Mouse (Mus musculus) stomach, embryonic 15.5 days (tissue): ENCODE data around the gene Terb2. TPM values are rescaled to one million over a fixed set of nuclear protein-coding genes. Genes with fewer than 3 reads are reported as not detected.

Experiments used
- ATAC-seq: fragments of 200-750 bp; cut with Nextera tagmentation; 2 replicates; pipeline ENCODE4 v1.8.0; 2017; ENCODE audit warnings: low read depth, moderate number of reproducible peaks, moderate TSS enrichment; ENCODE audit not compliant: insufficient read depth, low FRiP score
- H3K27ac ChIP-seq: fragments of 300-500 bp; sonication (generic); 2 replicates; pipeline ENCODE4 v1.5.1; 2015; ENCODE audit warnings: mild to moderate bottlenecking, inconsistent platforms
- H3K27me3 ChIP-seq: fragments of 300-500 bp; sonication (generic); replicated peaks from 2 replicates; pipeline ENCODE4 v1.6.1; 2015; ENCODE audit warnings: inconsistent platforms
- H3K36me3 ChIP-seq: fragments of 300-500 bp; sonication (generic); 2 replicates; pipeline ENCODE4 v1.6.1; 2015; ENCODE audit warnings: inconsistent platforms
- H3K4me1 ChIP-seq: fragments of 300-500 bp; sonication (generic); 2 replicates; pipeline ENCODE4 v1.6.1; 2015; ENCODE audit warnings: inconsistent platforms
- H3K4me2 ChIP-seq: fragments of 300-500 bp; sonication (generic); 2 replicates; pipeline ENCODE4 v1.6.1; 2015; ENCODE audit warnings: mild to moderate bottlenecking, inconsistent platforms
- H3K4me3 ChIP-seq: fragments of 300-500 bp; sonication (generic); replicated peaks from 2 replicates; pipeline ENCODE4 v1.5.1; 2015; ENCODE audit warnings: inconsistent platforms
- H3K9ac ChIP-seq: fragments of 300-500 bp; sonication (generic); 2 replicates; pipeline ENCODE4 v1.6.1; 2015; ENCODE audit warnings: inconsistent platforms
- H3K9me3 ChIP-seq: fragments of 300-500 bp; sonication (generic); 2 replicates; pipeline ENCODE4 v1.6.1; 2016; ENCODE audit warnings: inconsistent platforms
- WGBS: fragments of 180-500 bp; shearing (Covaris S2); methylation state at CpG from one replicate; pipeline ENCODE4 v1.1.7; 2015; 5-methylcytosine and 5-hydroxymethylcytosine counted together
- polyA plus RNA-seq: library from polyadenylated mRNA; unstranded; fragments of >200 nt; fragmentation: Nextera tagmentation; extraction: Ambion mirVana; gene quantifications from 2 replicates; pipeline ENCODE4 v1.2.1, GENCODE M21; 2015

The Terb2 gene
- polyA plus RNA-seq, 1 experiment from 2014 or later = not detected

DNA sequence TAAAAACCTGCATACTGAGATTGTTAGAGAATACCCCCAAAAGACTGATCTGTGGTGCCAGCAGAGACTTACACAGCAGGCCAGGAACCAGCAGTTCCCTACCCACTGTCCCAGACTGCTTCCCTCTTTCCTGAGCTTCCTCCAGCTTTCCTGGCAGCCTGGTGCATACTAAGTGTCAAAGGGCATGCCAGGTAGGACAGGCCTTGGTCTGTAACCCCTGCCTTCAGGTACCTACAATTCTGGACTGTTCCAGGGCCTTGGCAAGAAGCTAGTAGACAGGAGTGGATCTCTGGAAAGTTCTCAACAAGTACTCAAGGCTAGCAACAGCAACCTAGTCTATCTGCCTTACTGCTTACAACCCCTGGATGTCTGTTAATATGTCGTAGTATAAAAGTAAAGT lies 34.9 kb upstream of the Terb2 start:
- Histone ChIP-seq H3K9me3 (no peaks in the 10 kb centered on the region), H3K27me3 (no peaks in the 10 kb centered on the region), H3K36me3 (no peaks in the 10 kb centered on the region), H3K27ac (no peak overlapping the region), H3K4me3 (no peak overlapping the region), H3K9ac (no peak overlapping the region), H3K4me1 (peaks cover 16% of the 10 kb centered on the region; the same call in 1 of the 2 replicates), H3K4me2 (no peak overlapping the region)
- WGBS = 87% methylated on average over 1 of the region's 1 CpGs
- no peak for ATAC-seq

DNA sequence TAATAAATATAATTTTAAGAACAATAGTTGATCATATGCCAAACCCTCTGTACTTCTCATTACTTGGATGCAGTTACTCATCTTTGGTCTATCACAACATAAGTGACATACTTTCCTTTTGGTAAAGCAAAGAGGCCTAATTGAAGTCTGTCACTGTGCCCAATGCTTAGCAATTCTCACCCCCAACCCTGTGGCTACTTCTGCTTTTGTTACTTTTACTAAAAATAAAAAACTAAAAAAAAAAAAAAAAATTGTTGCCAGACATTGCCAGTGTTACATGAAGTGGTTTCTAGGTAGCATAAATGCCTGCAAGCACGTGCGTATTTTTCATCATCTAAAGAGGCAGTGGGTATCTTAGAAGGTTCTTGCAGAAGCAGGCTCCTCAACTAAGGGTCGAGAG lies 33.2 kb upstream of the Terb2 start:
- Histone ChIP-seq H3K9me3 (no peaks in the 10 kb centered on the region), H3K27ac (no peak overlapping the region), H3K4me3 (no peak overlapping the region), H3K4me2 (no peak overlapping the region), H3K36me3 (no peaks in the 10 kb centered on the region), H3K4me1 (0 out of 2 replicates have a peak, but pooled peaks cover 11% of the 10 kb centered on the region), H3K9ac (no peak overlapping the region), H3K27me3 (no peaks in the 10 kb centered on the region)
- no peak for ATAC-seq
- WGBS = 82% methylated on average over 3 of the region's 3 CpGs

DNA sequence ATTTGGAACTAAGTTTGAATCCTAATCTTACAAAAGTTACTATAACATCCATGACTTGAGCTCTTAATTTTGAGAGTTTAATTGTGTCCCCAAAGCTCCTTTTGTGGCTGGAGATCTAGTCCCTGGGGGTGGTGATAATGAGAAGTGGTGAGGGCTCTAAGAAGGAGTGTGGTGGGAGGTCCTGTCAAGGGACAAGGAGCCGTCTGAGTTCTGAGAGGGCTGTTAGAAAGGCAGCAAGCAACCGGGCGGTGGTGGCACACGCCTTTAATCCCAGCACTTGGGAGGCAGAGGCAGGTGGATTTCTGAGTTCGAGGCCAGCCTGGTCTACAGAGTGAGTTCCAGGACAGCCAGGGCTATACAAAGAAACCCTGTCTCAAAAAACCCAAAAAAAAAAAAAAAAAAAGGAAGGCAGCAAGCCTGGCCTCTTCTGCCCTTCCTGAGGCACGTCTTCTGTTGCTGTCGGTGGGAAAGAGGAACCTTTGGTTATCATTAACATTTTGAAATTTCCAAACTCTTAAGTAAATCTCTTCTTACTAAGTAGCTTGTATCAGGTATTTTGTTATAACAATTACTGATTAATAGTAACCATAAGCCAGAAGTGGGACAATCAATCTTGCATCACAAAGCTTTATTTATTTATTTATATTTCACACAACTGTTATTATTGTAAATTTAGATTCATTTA lies 32.2 kb upstream of the Terb2 start:
- H3K27ac ChIP-seq = no peak overlapping the region
- ATAC-seq = no peak
- H3K9ac ChIP-seq = no peak overlapping the region
- H3K9me3 ChIP-seq = no peaks in the 10 kb centered on the region
- H3K27me3 ChIP-seq = no peaks in the 10 kb centered on the region
- 85% methylated on average over 7 of the region's 7 CpGs for WGBS
- no peak overlapping the region for H3K4me2 ChIP-seq
- H3K36me3 ChIP-seq = no peaks in the 10 kb centered on the region
- peaks cover 9% of the 10 kb centered on the region; the same call in 1 of the 2 replicates for H3K4me1 ChIP-seq
- H3K4me3 ChIP-seq = no peak overlapping the region

DNA sequence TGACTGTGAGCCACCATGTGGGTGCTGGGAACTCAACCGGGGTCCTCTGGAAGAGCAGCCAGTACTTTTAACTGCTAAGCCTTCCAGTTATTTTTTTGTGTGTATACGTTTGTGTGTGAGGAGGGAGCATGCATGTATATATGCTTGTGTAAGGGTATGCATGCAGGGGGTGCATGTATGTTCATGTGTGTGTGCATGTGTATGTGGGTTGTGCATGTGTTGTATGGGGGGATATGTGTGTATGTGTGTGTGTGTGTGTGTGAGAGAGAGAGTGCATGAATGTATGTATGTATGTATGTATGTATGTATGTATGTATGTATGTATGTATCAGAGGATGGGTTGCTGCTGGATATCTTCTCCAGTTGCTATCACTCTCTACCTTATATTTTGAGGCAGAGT lies 31.6 kb upstream of the Terb2 start:
- ATAC-seq = no peak
- Histone ChIP-seq H3K27ac (no peak overlapping the region), H3K27me3 (no peaks in the 10 kb centered on the region), H3K9ac (no peak overlapping the region), H3K36me3 (no peaks in the 10 kb centered on the region), H3K4me2 (no peak overlapping the region), H3K4me1 (peaks cover 3% of the 10 kb centered on the region; the same call in 1 of the 2 replicates), H3K4me3 (no peak overlapping the region), H3K9me3 (no peaks in the 10 kb centered on the region)
- 93% methylated on average over 2 of the region's 2 CpGs for WGBS

DNA sequence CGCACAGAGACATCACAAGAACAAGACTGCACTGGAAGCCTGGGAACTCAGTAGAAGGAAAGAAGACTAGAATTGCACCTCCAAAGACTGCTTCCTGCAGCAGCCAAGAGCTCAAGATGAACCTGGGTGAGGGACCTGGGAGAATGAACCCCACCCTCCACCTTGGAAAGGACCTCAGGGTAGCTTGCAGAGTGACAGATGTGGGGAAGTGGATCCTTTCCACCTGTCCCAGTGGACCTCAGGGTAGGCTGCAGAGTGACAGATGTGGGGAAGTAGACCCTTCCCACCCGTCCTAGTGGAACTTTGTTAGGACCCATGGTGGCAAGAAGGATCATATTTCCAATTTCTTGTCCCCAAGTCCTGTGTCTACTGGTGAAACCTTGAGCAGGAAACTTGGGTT lies 30.8 kb upstream of the Terb2 start:
- Histone ChIP-seq H3K27me3 (no peaks in the 10 kb centered on the region), H3K9ac (no peak overlapping the region), H3K36me3 (no peaks in the 10 kb centered on the region), H3K4me1 (peaks cover 6% of the 10 kb centered on the region; the same call in 1 of the 2 replicates), H3K27ac (no peak overlapping the region), H3K4me2 (no peak overlapping the region), H3K9me3 (no peaks in the 10 kb centered on the region), H3K4me3 (no peak overlapping the region)
- WGBS = 76% methylated on average over 2 of the region's 2 CpGs
- no peak for ATAC-seq

DNA sequence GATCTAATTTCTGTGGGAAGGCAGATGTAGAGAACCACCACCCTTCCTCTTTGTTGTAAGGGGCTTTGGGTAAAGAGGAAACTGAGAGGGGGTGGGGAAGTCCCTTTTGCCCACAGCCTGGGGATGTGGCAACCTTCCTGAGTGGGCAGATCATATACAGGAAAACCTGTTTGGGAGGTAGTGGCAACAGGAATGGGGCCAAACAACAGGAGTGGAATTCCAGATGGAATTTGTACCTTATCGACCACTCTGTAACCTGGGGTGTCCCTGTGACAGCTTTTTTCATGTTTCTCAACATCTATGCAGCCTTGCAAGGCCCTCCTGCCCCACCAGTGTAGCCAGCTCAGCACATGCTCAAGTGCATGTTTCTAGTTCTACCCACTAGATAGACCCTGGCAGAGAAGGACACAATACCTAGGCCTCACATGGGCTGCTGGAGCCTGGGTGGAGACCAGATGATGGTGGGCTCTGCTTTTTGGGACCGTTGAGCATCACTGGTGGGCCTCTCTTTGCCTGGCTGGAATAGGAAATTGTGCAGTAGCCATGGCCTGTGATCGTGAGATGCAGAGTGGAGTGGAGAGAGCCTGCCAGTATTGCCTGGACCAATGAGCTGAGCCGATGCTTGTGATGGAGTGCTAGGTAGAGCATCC lies 29.9 kb upstream of the Terb2 start:
- Histone ChIP-seq H3K9me3 (no peaks in the 10 kb centered on the region), H3K27me3 (no peaks in the 10 kb centered on the region), H3K27ac (no peak overlapping the region), H3K4me3 (no peak overlapping the region), H3K9ac (no peak overlapping the region), H3K4me1 (peaks cover 6% of the 10 kb centered on the region; the same call in 1 of the 2 replicates), H3K4me2 (no peak overlapping the region), H3K36me3 (no peaks in the 10 kb centered on the region)
- WGBS = 82% methylated on average over 4 of the region's 4 CpGs
- no peak for ATAC-seq

DNA sequence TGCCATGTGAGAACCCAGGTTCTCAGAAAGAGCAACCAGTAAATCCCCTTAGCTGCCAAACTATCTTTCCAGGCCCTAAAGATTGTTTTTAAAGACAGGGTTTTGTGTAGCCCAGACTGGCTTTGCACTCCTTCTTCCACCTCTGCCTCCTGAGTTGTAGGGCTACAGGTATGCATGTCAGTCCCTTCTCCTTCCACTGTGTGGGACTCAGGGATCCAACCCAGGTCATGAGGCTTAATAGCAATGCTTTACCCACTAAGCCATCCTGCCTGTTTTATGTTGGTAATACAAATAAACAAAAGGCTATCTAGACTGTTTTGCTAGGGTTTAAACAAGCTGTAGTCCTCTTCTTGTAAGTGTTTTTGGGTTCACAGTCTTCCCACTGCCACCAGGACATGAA lies 28.5 kb upstream of the Terb2 start:
- H3K27me3 ChIP-seq = no peaks in the 10 kb centered on the region
- H3K36me3 ChIP-seq = no peaks in the 10 kb centered on the region
- no peak for ATAC-seq
- no peak overlapping the region for H3K4me2 ChIP-seq
- H3K4me3 ChIP-seq = no peak overlapping the region
- H3K4me1 ChIP-seq = peaks cover 6% of the 10 kb centered on the region; the same call in 1 of the 2 replicates
- peak overlapping the region; percentile 55; the same call in 1 of the 2 replicates for H3K27ac ChIP-seq
- no peak overlapping the region for H3K9ac ChIP-seq
- no peaks in the 10 kb centered on the region for H3K9me3 ChIP-seq

DNA sequence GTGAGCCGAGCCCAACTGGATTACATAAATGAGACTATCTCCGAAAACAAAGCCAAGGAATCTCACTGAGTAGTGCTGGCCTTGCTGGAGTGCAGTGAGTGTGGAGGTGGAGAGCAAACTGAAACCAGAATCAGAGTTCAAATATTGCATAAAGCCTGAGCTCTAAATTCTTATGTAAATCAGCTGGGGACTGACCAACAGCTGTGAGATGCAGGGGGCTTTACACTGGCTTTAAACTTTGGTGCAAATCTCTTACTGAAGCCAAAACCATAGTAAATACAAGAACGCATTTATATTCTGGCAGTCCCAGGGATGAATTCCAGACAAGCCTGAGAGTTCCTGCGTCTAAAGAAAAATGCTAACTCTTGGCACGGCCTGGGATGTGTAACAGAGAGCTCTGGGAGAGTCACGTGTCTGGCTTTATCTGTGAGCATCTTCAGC lies 27.7 kb upstream of the Terb2 start:
- 29% methylated on average over 6 of the region's 6 CpGs for WGBS

DNA sequence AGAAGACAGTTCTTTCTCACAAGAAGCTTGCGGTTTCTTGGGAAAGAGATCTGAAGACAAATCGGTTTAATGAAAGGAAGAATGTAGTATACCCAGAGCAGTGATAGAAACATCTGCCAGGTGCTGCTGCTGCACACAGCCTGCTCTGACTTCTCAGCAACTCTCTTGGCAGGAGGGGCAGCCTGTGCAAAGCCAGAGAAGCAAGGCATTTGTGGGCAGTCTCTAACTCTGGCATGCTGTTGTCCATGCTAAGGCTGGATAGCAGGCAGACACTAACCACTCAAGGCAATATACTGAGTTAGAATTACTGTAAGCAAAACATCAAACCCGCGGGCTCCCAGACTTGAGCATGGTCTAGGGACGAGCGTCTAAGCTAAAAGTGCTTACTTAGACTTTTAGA lies 26.4 kb upstream of the Terb2 start:
- H3K4me3 ChIP-seq = no peak overlapping the region
- ATAC-seq = no peak
- no peak overlapping the region for H3K9ac ChIP-seq
- H3K27ac ChIP-seq = 0 out of 2 replicates have a peak overlapping the region, but pooled peaks have one; percentile 9
- no peaks in the 10 kb centered on the region for H3K27me3 ChIP-seq
- no peaks in the 10 kb centered on the region for H3K9me3 ChIP-seq
- peaks cover 6% of the 10 kb centered on the region; the same call in 1 of the 2 replicates for H3K4me1 ChIP-seq
- no peaks in the 10 kb centered on the region for H3K36me3 ChIP-seq
- 78% methylated on average over 6 of the region's 6 CpGs for WGBS
- H3K4me2 ChIP-seq = no peak overlapping the region

More for the DNA sequence above, 27.7 kb upstream of the Terb2 start:
- peaks cover 6% of the 10 kb centered on the region; the same call in 1 of the 2 replicates for H3K4me1 ChIP-seq
- H3K4me3 ChIP-seq = no peak overlapping the region
- no peaks in the 10 kb centered on the region for H3K27me3 ChIP-seq
- no peaks in the 10 kb centered on the region for H3K9me3 ChIP-seq
- H3K27ac ChIP-seq = peak overlapping the region; percentile 55; the same call in 1 of the 2 replicates
- H3K9ac ChIP-seq = no peak overlapping the region
- H3K36me3 ChIP-seq = no peaks in the 10 kb centered on the region
- ATAC-seq = peak; percentile 56; the same call in 1 of the 2 replicates
- H3K4me2 ChIP-seq = no peak overlapping the region

DNA sequence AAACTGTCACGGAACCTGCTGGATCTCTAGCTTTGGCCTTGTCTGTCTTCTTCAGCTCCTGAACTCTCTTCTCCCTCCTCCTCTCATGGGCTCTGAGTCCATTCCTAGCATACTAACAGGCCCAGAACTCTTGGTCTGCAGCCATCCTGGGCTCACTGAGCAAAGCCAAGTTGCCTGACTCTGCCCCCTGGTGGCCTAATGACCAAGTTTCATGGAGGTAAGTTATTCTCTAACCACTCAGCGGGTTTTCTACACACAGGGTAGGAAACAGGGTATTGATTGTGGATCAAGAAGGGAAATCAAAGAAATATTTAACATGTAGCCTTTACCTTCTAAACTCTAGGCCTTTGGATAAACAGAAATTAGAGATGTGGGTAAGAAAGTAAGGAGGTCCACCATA lies 25.4 kb upstream of the Terb2 start, which contains the start of gene Trim69:
Gene Trim69 (plus strand): TSS at position 21 of the 400 bp plus-strand sequence.
- WGBS = 39% methylated on average over 2 of the region's 2 CpGs
- H3K4me3 ChIP-seq = no peak within 1 kb of the TSS

DNA sequence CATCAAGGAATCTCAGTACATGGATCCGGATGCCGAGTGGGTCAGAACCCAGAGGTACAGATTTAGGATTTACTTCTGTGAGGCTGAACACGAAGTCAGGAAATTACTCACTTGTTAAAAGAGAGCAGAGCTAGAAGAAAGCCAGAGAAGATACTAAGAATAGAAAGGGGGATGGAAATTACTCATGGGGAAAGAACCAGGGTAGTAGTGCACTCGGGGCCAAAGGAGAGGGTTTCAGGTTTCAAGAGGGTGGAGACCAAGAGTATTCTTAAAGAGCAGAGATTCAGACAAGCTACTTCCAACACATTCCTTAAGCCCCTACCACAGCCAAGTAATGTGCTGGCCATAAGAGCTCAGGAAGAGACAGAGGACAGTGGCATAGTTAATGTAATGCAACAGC lies 24.5 kb upstream of the Terb2 start:
- peak; percentile 54; the same call in 1 of the 2 replicates for ATAC-seq
- WGBS = 37% methylated on average over 4 of the region's 4 CpGs
- no peaks in the 10 kb centered on the region for H3K9me3 ChIP-seq
- H3K9ac ChIP-seq = no peak overlapping the region
- no peak overlapping the region for H3K27ac ChIP-seq
- H3K4me2 ChIP-seq = no peak overlapping the region
- H3K27me3 ChIP-seq = no peaks in the 10 kb centered on the region
- no peaks in the 10 kb centered on the region for H3K36me3 ChIP-seq
- H3K4me1 ChIP-seq = peaks cover 6% of the 10 kb centered on the region; the same call in 1 of the 2 replicates
- H3K4me3 ChIP-seq = no peak overlapping the region

More for the DNA sequence above, 25.4 kb upstream of the Terb2 start, which contains the start of gene Trim69:
- Histone ChIP-seq H3K36me3 (no peaks in the 10 kb centered on the region), H3K4me2 (no peak within 1 kb of the TSS), H3K27ac (0 out of 2 replicates have a peak within 1 kb of the TSS, but pooled peaks have one; percentile 9), H3K9ac (no peak within 1 kb of the TSS), H3K4me1 (peaks cover 6% of the 10 kb centered on the region; the same call in 1 of the 2 replicates), H3K27me3 (no peaks in the 10 kb centered on the region), H3K9me3 (no peaks in the 10 kb centered on the region)
- peak; percentile 37; the same call in 1 of the 2 replicates for ATAC-seq

DNA sequence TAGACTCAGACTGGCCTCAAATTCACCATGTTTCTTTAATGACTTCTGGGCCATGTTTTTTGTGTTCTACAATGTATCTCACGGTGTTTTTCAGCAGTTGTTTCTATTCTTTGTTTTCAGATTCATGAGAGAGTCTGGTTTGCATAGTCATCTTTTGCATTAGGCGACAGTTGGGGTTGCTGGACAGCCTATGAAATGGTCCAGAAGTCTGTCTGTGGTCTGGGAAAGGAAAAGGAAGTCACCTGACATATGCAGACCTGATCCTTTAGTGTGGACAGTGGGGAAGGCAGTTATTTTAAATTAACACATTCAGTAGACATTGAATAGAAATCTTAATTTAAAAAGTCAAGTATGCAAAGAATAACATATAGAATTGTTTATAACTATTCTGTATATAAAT lies 23.5 kb upstream of the Terb2 start:
- WGBS = 71% methylated on average over 2 of the region's 2 CpGs
- Histone ChIP-seq H3K27ac (no peak overlapping the region), H3K4me2 (no peak overlapping the region), H3K9ac (no peak overlapping the region), H3K36me3 (no peaks in the 10 kb centered on the region), H3K9me3 (no peaks in the 10 kb centered on the region), H3K27me3 (no peaks in the 10 kb centered on the region), H3K4me1 (peaks cover 6% of the 10 kb centered on the region; the same call in 1 of the 2 replicates), H3K4me3 (no peak overlapping the region)
- ATAC-seq = no peak
